Mouse (Mus musculus): ENCODE measurements around the gene Casc1. TPM values are rescaled to one million over a fixed set of nuclear protein-coding genes. Genes with fewer than 3 reads are reported as not detected.

Gene Casc1
- polyA plus RNA-seq (2014; fragmentation: Nextera tagmentation; extraction: Ambion mirVana): 0.91 and 1.2 TPM in 2 replicates

GRCm38 (mm10) chr6:145210816-145211338 is at the start of gene Casc1, which contains the start of gene Etfrf1:
Gene Casc1 (minus strand): TSS chr6:145211005.
Gene Etfrf1 (plus strand): TSS chr6:145211134.
- Histone ChIP-seq H3K27me3 (ENCODE audit: control insufficient read depth, insufficient read depth, low read length) (no peaks in the 10 kb centered on the region), H3K9ac (ENCODE audit: low read depth, low read length) (peak within 1 kb of the TSS; percentile 83), H3K4me1 (replicated peaks; ENCODE audit: control insufficient read depth, insufficient read depth, low read length) (no peaks in the 10 kb centered on the region), H3K27ac (ENCODE audit: low read depth, low read length) (peak within 1 kb of the TSS; percentile 95), H3K9me3 (ENCODE audit: control insufficient read depth, low read length) (no peaks in the 10 kb centered on the region), H3K36me3 (ENCODE audit: control insufficient read depth, insufficient read depth, low read length) (no peaks in the 10 kb centered on the region), H3K4me2 (replicated peaks; ENCODE audit: low read depth, low read length) (peak within 1 kb of the TSS; percentile 68), H3K4me3 (ENCODE audit: low read depth, low read length) (peak within 1 kb of the TSS; percentile 77)
- 0% methylated on average over 34 of the region's 36 CpGs for WGBS
- ATAC-seq (ENCODE audit: low FRiP score) (peak; percentile 100), DNase-seq (ENCODE audit: low spot score) (peak; percentile 99)

- no peaks in the 10 kb centered on the region for H3K9me3 ChIP-seq (ENCODE audit: control insufficient read depth, low read length)
- H3K27me3 ChIP-seq (ENCODE audit: control insufficient read depth, insufficient read depth, low read length): no peaks in the 10 kb centered on the region
- DNase-seq (ENCODE audit: low spot score) (no peak), ATAC-seq (ENCODE audit: low FRiP score) (no peak)
- no peak overlapping the region for H3K4me2 ChIP-seq (replicated peaks; ENCODE audit: low read depth, low read length)
- H3K9ac ChIP-seq (ENCODE audit: low read depth, low read length): no peak overlapping the region
- no peak overlapping the region for H3K27ac ChIP-seq (ENCODE audit: low read depth, low read length)
- no peak overlapping the region for H3K4me3 ChIP-seq (ENCODE audit: low read depth, low read length)
- H3K36me3 ChIP-seq (ENCODE audit: control insufficient read depth, insufficient read depth, low read length): no peaks in the 10 kb centered on the region
- WGBS: 58% methylated on average over 2 of the region's 2 CpGs
- H3K4me1 ChIP-seq (replicated peaks; ENCODE audit: control insufficient read depth, insufficient read depth, low read length): no peaks in the 10 kb centered on the region
Measured at GRCm38 (mm10) chr6:145256701-145257073, 45.9 kb upstream of the Casc1 start.

- H3K9me3 ChIP-seq (ENCODE audit: control insufficient read depth, low read length): no peaks in the 10 kb centered on the region
- 87% methylated on average over 13 of the region's 13 CpGs for WGBS
- no peak overlapping the region for H3K27ac ChIP-seq (ENCODE audit: low read depth, low read length)
- H3K4me1 ChIP-seq (replicated peaks; ENCODE audit: control insufficient read depth, insufficient read depth, low read length): no peaks in the 10 kb centered on the region
- no peaks in the 10 kb centered on the region for H3K27me3 ChIP-seq (ENCODE audit: control insufficient read depth, insufficient read depth, low read length)
- no peak overlapping the region for H3K9ac ChIP-seq (ENCODE audit: low read depth, low read length)
- ATAC-seq (ENCODE audit: low FRiP score) (no peak), DNase-seq (ENCODE audit: low spot score) (no peak)
- no peak overlapping the region for H3K4me3 ChIP-seq (ENCODE audit: low read depth, low read length)
- H3K4me2 ChIP-seq (replicated peaks; ENCODE audit: low read depth, low read length): no peak overlapping the region
- H3K36me3 ChIP-seq (ENCODE audit: control insufficient read depth, insufficient read depth, low read length): no peaks in the 10 kb centered on the region
Measured at GRCm38 (mm10) chr6:145255952-145256700, 45.3 kb upstream of the Casc1 start.

GRCm38 (mm10) chr6:145250820-145251219 is 40.0 kb upstream of the Casc1 start:
- H3K27me3 ChIP-seq (ENCODE audit: control insufficient read depth, insufficient read depth, low read length): no peaks in the 10 kb centered on the region
- peaks cover 2% of the 10 kb centered on the region; the same call in 1 of the 2 replicates for H3K4me1 ChIP-seq (replicated peaks; ENCODE audit: control insufficient read depth, insufficient read depth, low read length)
- 12% methylated on average over 16 of the region's 16 CpGs for WGBS
- H3K27ac ChIP-seq (ENCODE audit: low read depth, low read length): peak overlapping the region; percentile 89; the same call in 1 of the 2 replicates
- H3K9me3 ChIP-seq (ENCODE audit: control insufficient read depth, low read length): no peaks in the 10 kb centered on the region
- no peaks in the 10 kb centered on the region for H3K36me3 ChIP-seq (ENCODE audit: control insufficient read depth, insufficient read depth, low read length)
- H3K4me3 ChIP-seq (ENCODE audit: low read depth, low read length): peak overlapping the region; percentile 93
- ATAC-seq (ENCODE audit: low FRiP score) (no peak; the same call in 1 of the 2 replicates), DNase-seq (ENCODE audit: low spot score) (no peak)
- H3K4me2 ChIP-seq (replicated peaks; ENCODE audit: low read depth, low read length): peak overlapping the region; percentile 76
- peak overlapping the region; percentile 98 for H3K9ac ChIP-seq (ENCODE audit: low read depth, low read length)

- Histone ChIP-seq H3K4me2 (replicated peaks; ENCODE audit: low read depth, low read length) (peak within 1 kb of the TSS; percentile 76), H3K9ac (ENCODE audit: low read depth, low read length) (peak within 1 kb of the TSS; percentile 98), H3K27me3 (ENCODE audit: control insufficient read depth, insufficient read depth, low read length) (no peaks in the 10 kb centered on the region), H3K27ac (ENCODE audit: low read depth, low read length) (peak within 1 kb of the TSS; percentile 89), H3K4me3 (ENCODE audit: low read depth, low read length) (peak within 1 kb of the TSS; percentile 93), H3K36me3 (ENCODE audit: control insufficient read depth, insufficient read depth, low read length) (no peaks in the 10 kb centered on the region), H3K4me1 (replicated peaks; ENCODE audit: control insufficient read depth, insufficient read depth, low read length) (peaks cover 2% of the 10 kb centered on the region; the same call in 1 of the 2 replicates), H3K9me3 (ENCODE audit: control insufficient read depth, low read length) (no peaks in the 10 kb centered on the region)
- peak; percentile 93 for ATAC-seq (ENCODE audit: low FRiP score)
- under 1% methylated on average over 56 of the region's 83 CpGs for WGBS
- peak; percentile 98 for DNase-seq (ENCODE audit: low spot score)
Measured at GRCm38 (mm10) chr6:145250185-145250791, 39.5 kb upstream of the Casc1 start, which contains the start of gene Kras. Gene Kras (minus strand): TSS chr6:145250239.

- H3K9me3 ChIP-seq (ENCODE audit: control insufficient read depth, low read length): no peaks in the 10 kb centered on the region
- under 1% methylated on average over 62 of the region's 124 CpGs for WGBS
- peak overlapping the region; percentile 93 for H3K4me3 ChIP-seq (ENCODE audit: low read depth, low read length)
- ATAC-seq (ENCODE audit: low FRiP score): peak; percentile 70
- peaks cover 2% of the 10 kb centered on the region; the same call in 1 of the 2 replicates for H3K4me1 ChIP-seq (replicated peaks; ENCODE audit: control insufficient read depth, insufficient read depth, low read length)
- no peaks in the 10 kb centered on the region for H3K36me3 ChIP-seq (ENCODE audit: control insufficient read depth, insufficient read depth, low read length)
- no peaks in the 10 kb centered on the region for H3K27me3 ChIP-seq (ENCODE audit: control insufficient read depth, insufficient read depth, low read length)
- peak overlapping the region; percentile 76 for H3K4me2 ChIP-seq (replicated peaks; ENCODE audit: low read depth, low read length)
- H3K27ac ChIP-seq (ENCODE audit: low read depth, low read length): peak overlapping the region; percentile 89
- DNase-seq (ENCODE audit: low spot score): peak; percentile 67
- H3K9ac ChIP-seq (ENCODE audit: low read depth, low read length): peak overlapping the region; percentile 98
Measured at GRCm38 (mm10) chr6:145249291-145250184, 38.7 kb upstream of the Casc1 start.

GRCm38 (mm10) chr6:145247886-145248285 is 37.1 kb upstream of the Casc1 start:
- H3K9ac ChIP-seq (ENCODE audit: low read depth, low read length): no peak overlapping the region
- ATAC-seq (ENCODE audit: low FRiP score): no peak
- WGBS: 66% methylated on average over 3 of the region's 3 CpGs

GRCm38 (mm10) chr6:145246841-145247240 is 36.0 kb upstream of the Casc1 start:
- DNase-seq (ENCODE audit: low spot score) (no peak), ATAC-seq (ENCODE audit: low FRiP score) (no peak)
- H3K4me3 ChIP-seq (ENCODE audit: low read depth, low read length): no peak overlapping the region
- H3K9ac ChIP-seq (ENCODE audit: low read depth, low read length): no peak overlapping the region
- no peaks in the 10 kb centered on the region for H3K9me3 ChIP-seq (ENCODE audit: control insufficient read depth, low read length)
- H3K4me1 ChIP-seq (replicated peaks; ENCODE audit: control insufficient read depth, insufficient read depth, low read length): peaks cover 2% of the 10 kb centered on the region; the same call in 1 of the 2 replicates
- WGBS: 95% methylated on average over 5 of the region's 5 CpGs
- H3K27me3 ChIP-seq (ENCODE audit: control insufficient read depth, insufficient read depth, low read length): no peaks in the 10 kb centered on the region
- no peaks in the 10 kb centered on the region for H3K36me3 ChIP-seq (ENCODE audit: control insufficient read depth, insufficient read depth, low read length)
- H3K27ac ChIP-seq (ENCODE audit: low read depth, low read length): no peak overlapping the region
- H3K4me2 ChIP-seq (replicated peaks; ENCODE audit: low read depth, low read length): no peak overlapping the region

More at GRCm38 (mm10) chr6:145247886-145248285, 37.1 kb upstream of the Casc1 start:
- DNase-seq (ENCODE audit: low spot score): peak; percentile 7
- Histone ChIP-seq H3K27me3 (ENCODE audit: control insufficient read depth, insufficient read depth, low read length) (no peaks in the 10 kb centered on the region), H3K4me2 (replicated peaks; ENCODE audit: low read depth, low read length) (peak overlapping the region; percentile 24), H3K27ac (ENCODE audit: low read depth, low read length) (no peak overlapping the region), H3K9me3 (ENCODE audit: control insufficient read depth, low read length) (no peaks in the 10 kb centered on the region), H3K36me3 (ENCODE audit: control insufficient read depth, insufficient read depth, low read length) (no peaks in the 10 kb centered on the region), H3K4me1 (replicated peaks; ENCODE audit: control insufficient read depth, insufficient read depth, low read length) (peaks cover 2% of the 10 kb centered on the region; the same call in 1 of the 2 replicates), H3K4me3 (ENCODE audit: low read depth, low read length) (peak overlapping the region; percentile 16)
